Mouse (Mus musculus) lung, embryonic 14.5 days (tissue): ENCODE data around the gene Ptprs. TPM values are rescaled to one million over a fixed set of nuclear protein-coding genes. Genes with fewer than 3 reads are reported as not detected.
A peak's percentile ranks its signal among the peaks of the same experiment; 100 is the strongest.

Experiments used
- ATAC-seq: fragments of 200-750 bp; cut with Nextera tagmentation; 2 replicates; pipeline ENCODE4 v1.8.0; 2017; ENCODE audit warnings: mild to moderate bottlenecking, moderate TSS enrichment, moderate library complexity; ENCODE audit not compliant: insufficient read depth
- DNase-seq: peaks from one replicate; pipeline ENCODE4 v3.0.0-alpha.2; 2015
- H3K27ac ChIP-seq: fragments of 300-500 bp; sonication (generic); 2 replicates; pipeline ENCODE4 v1.5.1; 2014; ENCODE audit warnings: low read depth, mild to moderate bottlenecking, moderate library complexity
- H3K27me3 ChIP-seq: fragments of 300-500 bp; sonication (generic); 2 replicates; pipeline ENCODE4 v1.6.1; 2014; ENCODE audit warnings: low read length, control low read depth; ENCODE audit not compliant: insufficient read depth
- H3K36me3 ChIP-seq: fragments of 300-500 bp; sonication (generic); 2 replicates; pipeline ENCODE4 v1.6.1; 2014; ENCODE audit warnings: control low read depth; ENCODE audit not compliant: insufficient read depth
- H3K4me1 ChIP-seq: fragments of 300-500 bp; sonication (generic); 2 replicates; pipeline ENCODE4 v1.6.1; 2014; ENCODE audit warnings: antibody characterized with exemption, control low read depth; ENCODE audit not compliant: insufficient read depth
- H3K4me2 ChIP-seq: fragments of 300-500 bp; sonication (generic); 2 replicates; pipeline ENCODE4 v1.6.1; 2014; ENCODE audit warnings: mild to moderate bottlenecking
- H3K4me3 ChIP-seq: fragments of 300-500 bp; sonication (generic); 2 replicates; pipeline ENCODE4 v1.5.1; 2014; ENCODE audit warnings: low read depth, low read length
- H3K9ac ChIP-seq: fragments of 300-500 bp; sonication (generic); 2 replicates; pipeline ENCODE4 v1.6.1; 2014
- H3K9me3 ChIP-seq: fragments of 300-500 bp; sonication (generic); 2 replicates; pipeline ENCODE4 v1.6.1; 2016; ENCODE audit warnings: low read depth, low read length, control low read depth
- CTCF ChIP-seq: IDR thresholded peaks from 2 replicates; pipeline ENCODE4 v1.5.1; 2016; ENCODE audit warnings: antibody characterized with exemption, low read depth
- WGBS: fragments of 180-500 bp; shearing (Covaris S2); extraction: QIAGEN DNeasy Blood & Tissue Kit; methylation state at CpG from one replicate; pipeline ENCODE4 v1.1.7; 2014; 5-methylcytosine and 5-hydroxymethylcytosine counted together
- polyA plus RNA-seq: library from polyadenylated mRNA; unstranded; fragments of >200 nt; fragmentation: Nextera tagmentation; extraction: Ambion mirVana; gene quantifications from 2 replicates; pipeline ENCODE4 v1.2.1, GENCODE M21; 2014

The Ptprs gene
- polyA plus RNA-seq, 1 experiment from 2014 or later, result 112 TPM

DNA sequence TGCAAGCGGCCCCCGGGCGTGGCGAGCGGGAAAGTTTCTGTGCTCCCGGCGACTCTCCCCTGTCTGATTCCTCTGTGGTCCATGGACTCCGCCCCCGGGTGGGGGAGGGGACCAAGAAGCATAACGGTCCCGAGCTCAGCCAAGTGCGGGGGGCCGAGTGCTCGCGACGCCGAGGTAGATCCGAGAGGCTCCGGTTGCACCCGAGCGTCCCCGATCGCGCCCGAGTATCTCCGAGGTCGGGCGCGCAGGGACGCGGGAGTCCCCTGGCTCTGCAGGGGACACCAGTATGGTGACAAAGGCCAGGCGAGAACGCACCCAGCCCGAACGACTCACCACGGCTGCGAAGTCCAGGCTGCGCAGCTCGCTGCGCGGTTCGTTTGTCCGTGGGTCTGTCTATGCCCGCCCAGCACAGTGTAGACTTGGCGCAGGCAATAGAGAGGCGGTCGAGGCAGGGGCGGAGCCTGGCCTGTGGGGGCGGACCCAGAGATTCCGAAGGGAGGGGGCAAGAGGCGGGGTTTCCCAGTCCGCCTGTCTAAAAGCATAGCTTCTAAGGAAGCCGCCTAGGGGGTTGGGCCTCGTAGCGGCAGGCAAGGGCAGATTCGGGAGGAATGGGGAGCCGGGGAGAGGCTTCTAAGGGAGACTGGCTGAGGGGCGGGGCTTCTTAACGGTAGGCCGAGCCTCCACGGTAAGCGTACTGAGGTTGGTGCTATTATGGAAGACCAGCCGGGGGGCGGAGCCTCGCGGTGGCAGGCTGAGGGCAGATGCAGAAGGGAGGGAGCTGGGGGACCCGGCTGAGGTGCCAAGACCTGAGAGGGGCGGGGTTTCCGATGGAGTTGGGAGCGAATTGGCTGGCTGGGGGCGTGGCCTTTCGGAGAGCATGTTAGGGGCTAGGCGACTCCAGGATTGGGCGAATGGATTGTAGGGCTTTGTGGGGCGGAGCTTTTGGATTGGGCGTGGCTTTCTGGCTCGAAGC, 14.2 kb downstream of the Ptprs start:
- Histone ChIP-seq H3K27ac (peak overlapping the region; percentile 96), H3K9me3 (no peaks in the 10 kb centered on the region), H3K27me3 (no peaks in the 10 kb centered on the region), H3K9ac (peak overlapping the region; percentile 77), H3K4me2 (peak overlapping the region; percentile 92), H3K4me3 (peak overlapping the region; percentile 72), H3K36me3 (peaks cover 12% of the 10 kb centered on the region), H3K4me1 (peaks cover 25% of the 10 kb centered on the region)
- peak; percentile 93 for ATAC-seq
- 0 out of 2 replicates have a peak, but pooled peaks have one; percentile 4 for TF ChIP-seq CTCF
- DNase-seq, result peak; percentile 100
- under 1% methylated on average over 75 of the region's 77 CpGs for WGBS

DNA sequence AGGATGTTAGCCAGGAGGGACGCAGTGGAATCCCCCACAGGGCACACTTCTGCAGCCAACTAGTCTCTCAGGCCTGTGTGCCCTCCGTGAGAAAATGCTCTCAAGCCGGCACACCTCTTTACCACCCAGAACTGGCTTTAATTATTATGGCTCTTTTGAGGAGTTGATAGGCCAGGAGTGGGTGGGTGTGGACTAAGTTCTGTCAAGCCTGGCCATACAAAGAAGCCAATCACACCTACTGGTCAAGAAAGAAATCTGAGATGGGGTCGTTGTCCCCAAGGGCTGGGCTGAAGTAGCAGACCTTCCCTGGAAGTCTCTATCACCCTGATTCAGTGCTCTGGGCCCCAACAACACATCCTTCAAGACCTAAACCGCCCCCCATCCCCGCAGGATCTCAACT, 15.4 kb downstream of the Ptprs start:
- Histone ChIP-seq H3K36me3 (peaks cover 24% of the 10 kb centered on the region), H3K27ac (peak overlapping the region; percentile 96), H3K4me3 (peak overlapping the region; percentile 72), H3K27me3 (no peaks in the 10 kb centered on the region), H3K4me1 (peaks cover 25% of the 10 kb centered on the region), H3K4me2 (peak overlapping the region; percentile 92), H3K9ac (peak overlapping the region; percentile 77), H3K9me3 (no peaks in the 10 kb centered on the region)
- peak; percentile 37 for DNase-seq
- TF ChIP-seq CTCF, result no peak
- no peak for ATAC-seq
- WGBS, result 16% methylated on average over 6 of the region's 6 CpGs

DNA sequence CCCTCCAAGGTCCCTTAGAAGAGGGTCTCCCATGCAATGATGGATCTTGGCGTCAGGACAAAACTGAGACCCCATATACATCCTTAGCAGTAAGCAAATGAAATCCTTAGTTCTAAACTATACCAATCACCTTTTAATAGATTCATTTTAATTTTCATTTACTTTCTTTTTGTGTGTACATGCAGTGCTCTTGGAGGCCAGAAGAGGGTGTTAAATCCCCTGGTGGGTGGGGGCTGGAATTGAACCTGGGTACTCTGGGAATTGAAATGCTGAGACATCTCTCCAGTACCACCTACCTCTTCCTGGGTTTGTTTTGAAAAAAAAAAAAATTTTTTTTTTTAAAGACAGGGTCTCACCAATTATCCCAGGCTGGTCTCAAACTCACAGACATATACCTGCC, 18.8 kb downstream of the Ptprs start:
- peak; percentile 45 for TF ChIP-seq CTCF
- no peaks in the 10 kb centered on the region for H3K9me3 ChIP-seq
- H3K4me2 ChIP-seq, result no peak overlapping the region
- WGBS, result 85% methylated on average over 1 of the region's 1 CpGs
- H3K27me3 ChIP-seq, result no peaks in the 10 kb centered on the region
- DNase-seq (no peak), ATAC-seq (no peak)
- H3K4me3 ChIP-seq, result no peak overlapping the region
- no peak overlapping the region for H3K27ac ChIP-seq
- H3K9ac ChIP-seq, result no peak overlapping the region
- H3K36me3 ChIP-seq, result peaks cover 57% of the 10 kb centered on the region
- peaks cover 15% of the 10 kb centered on the region for H3K4me1 ChIP-seq

DNA sequence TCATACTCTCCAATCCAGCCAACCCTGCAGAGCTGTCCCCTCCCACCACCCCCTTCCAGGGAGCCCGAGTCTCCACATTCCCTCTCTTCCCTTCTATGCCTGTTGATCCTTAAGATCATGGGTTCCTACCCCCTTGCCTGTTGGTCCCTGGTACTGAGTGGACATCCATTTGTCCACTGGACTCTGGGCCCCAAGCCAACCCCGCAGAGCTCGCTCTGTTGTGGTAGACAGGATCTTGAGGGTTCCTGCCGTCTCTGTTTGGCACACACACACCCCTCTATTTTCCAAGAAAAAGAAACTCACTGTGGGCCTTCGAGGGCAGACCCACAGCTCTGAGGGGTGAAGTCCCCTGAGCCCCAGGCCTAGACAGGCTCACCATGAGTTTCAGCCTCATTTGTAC, 19.9 kb downstream of the Ptprs start:
- ATAC-seq (no peak), DNase-seq (no peak)
- H3K27me3 ChIP-seq, result no peaks in the 10 kb centered on the region
- no peak for TF ChIP-seq CTCF
- H3K4me1 ChIP-seq, result peaks cover 15% of the 10 kb centered on the region
- H3K36me3 ChIP-seq, result peaks cover 68% of the 10 kb centered on the region
- no peak overlapping the region for H3K4me2 ChIP-seq
- 75% methylated on average over 5 of the region's 5 CpGs for WGBS
- no peak overlapping the region for H3K27ac ChIP-seq
- no peaks in the 10 kb centered on the region for H3K9me3 ChIP-seq
- H3K9ac ChIP-seq, result no peak overlapping the region
- no peak overlapping the region for H3K4me3 ChIP-seq

DNA sequence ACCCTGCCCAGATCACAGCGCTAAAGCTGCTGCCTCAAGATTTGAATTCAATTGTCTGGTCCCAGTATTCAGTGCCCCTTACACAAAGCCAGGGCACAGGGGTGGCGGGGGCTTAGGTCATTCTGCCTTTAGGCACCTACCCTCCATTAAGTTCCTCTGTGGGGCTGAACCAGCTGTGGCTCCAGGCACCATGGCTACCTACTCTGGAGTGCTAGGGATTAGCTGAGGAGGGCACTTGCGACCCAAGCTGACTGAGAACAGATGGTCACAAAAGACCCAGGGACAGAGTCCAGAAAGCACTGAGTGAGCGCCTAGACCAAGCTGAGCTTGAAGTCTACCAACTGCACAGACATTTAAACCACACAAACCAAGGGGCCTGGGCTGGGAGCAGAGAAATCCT, 22.6 kb downstream of the Ptprs start:
- TF ChIP-seq CTCF, result no peak
- no peak overlapping the region for H3K4me3 ChIP-seq
- WGBS, result 87% methylated on average over 4 of the region's 4 CpGs
- H3K27me3 ChIP-seq, result no peaks in the 10 kb centered on the region
- no peak overlapping the region for H3K9ac ChIP-seq
- DNase-seq (no peak), ATAC-seq (no peak)
- H3K4me1 ChIP-seq, result no peaks in the 10 kb centered on the region
- peaks cover 95% of the 10 kb centered on the region for H3K36me3 ChIP-seq
- H3K9me3 ChIP-seq, result no peaks in the 10 kb centered on the region
- H3K27ac ChIP-seq, result no peak overlapping the region
- H3K4me2 ChIP-seq, result no peak overlapping the region

DNA sequence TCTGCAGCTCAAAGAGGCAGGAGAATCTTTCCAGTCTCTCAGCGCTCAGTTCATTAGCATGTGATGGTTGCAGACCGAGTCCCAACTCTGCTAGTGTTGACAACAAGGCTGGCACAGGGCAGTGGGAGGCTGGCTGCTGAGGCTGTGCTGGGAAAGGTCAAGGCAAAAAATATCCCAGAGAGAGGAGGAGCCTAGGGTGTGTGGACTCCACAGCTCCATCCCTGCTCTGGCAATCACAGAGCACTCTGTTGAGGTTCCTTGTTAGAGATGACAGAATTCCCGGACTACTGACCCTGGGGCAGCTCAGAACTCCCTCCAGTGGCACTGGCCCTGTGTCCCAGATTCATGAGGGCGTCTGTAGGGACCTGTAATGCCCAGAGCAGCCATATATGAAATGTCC, 23.0 kb downstream of the Ptprs start:
- H3K36me3 ChIP-seq, result peaks cover 99% of the 10 kb centered on the region
- H3K27ac ChIP-seq, result no peak overlapping the region
- no peak for TF ChIP-seq CTCF
- ATAC-seq, result no peak
- WGBS, result 80% methylated on average over 4 of the region's 4 CpGs
- no peaks in the 10 kb centered on the region for H3K4me1 ChIP-seq
- no peak overlapping the region for H3K4me2 ChIP-seq
- H3K4me3 ChIP-seq, result no peak overlapping the region
- DNase-seq, result no peak
- no peaks in the 10 kb centered on the region for H3K9me3 ChIP-seq
- no peak overlapping the region for H3K9ac ChIP-seq
- no peaks in the 10 kb centered on the region for H3K27me3 ChIP-seq

DNA sequence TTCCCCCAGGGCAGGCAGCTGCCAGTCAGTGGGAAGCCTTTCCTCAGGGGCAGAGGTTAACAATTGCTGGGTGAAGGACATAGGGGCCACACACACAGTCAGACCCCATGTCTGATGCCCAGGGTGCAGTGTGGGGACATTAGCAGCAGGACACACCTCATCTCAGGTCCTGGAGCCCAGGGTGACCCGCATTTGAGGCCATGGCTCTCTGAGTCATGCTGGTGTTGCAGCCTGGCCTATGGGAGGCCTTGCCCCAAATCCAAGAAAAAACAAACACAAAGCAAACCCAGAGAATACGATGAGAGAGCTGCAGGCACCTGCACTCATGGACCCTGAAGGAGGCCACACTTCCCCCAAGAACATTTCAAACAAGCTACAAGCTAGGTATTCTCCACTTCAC, 28.6 kb downstream of the Ptprs start:
- Histone ChIP-seq H3K9me3 (no peaks in the 10 kb centered on the region), H3K27me3 (no peaks in the 10 kb centered on the region), H3K27ac (no peak overlapping the region), H3K4me2 (no peak overlapping the region), H3K36me3 (peaks cover 99% of the 10 kb centered on the region), H3K4me1 (no peaks in the 10 kb centered on the region), H3K9ac (no peak overlapping the region), H3K4me3 (no peak overlapping the region)
- ATAC-seq (no peak), DNase-seq (no peak)
- WGBS, result 69% methylated on average over 2 of the region's 2 CpGs
- TF ChIP-seq CTCF, result no peak
